Mouse (Mus musculus) limb, embryonic 11.5 days (tissue): ENCODE measurements around the gene Znrf1. TPM values are rescaled to one million over a fixed set of nuclear protein-coding genes. Genes with fewer than 3 reads are reported as not detected.

Source experiments
- ATAC-seq: fragments of 200-750 bp; cut with Nextera tagmentation; 2 replicates; pipeline ENCODE4 v1.8.0; 2017; ENCODE audit warnings: low read depth; ENCODE audit not compliant: insufficient number of reproducible peaks, low FRiP score, low TSS enrichment
- DNase-seq: peaks from one replicate; pipeline ENCODE4 v3.0.0-alpha.2; 2015; ENCODE audit warnings: low spot score
- H3K27ac ChIP-seq: fragments of 300-500 bp; sonication (generic); replicated peaks from 2 replicates; pipeline ENCODE4 v1.5.1; 2014; ENCODE audit warnings: low read depth, mild to moderate bottlenecking, low read length
- H3K27me3 ChIP-seq: fragments of 300-500 bp; sonication (generic); 2 replicates; pipeline ENCODE4 v1.6.1; 2014; ENCODE audit warnings: mild to moderate bottlenecking, low read length, mixed read lengths; ENCODE audit not compliant: control insufficient read depth, insufficient read depth
- H3K36me3 ChIP-seq: fragments of 300-500 bp; sonication (generic); 2 replicates; pipeline ENCODE4 v1.6.1; 2014; ENCODE audit warnings: mild to moderate bottlenecking, low read length, moderate library complexity, mixed read lengths; ENCODE audit not compliant: control insufficient read depth, insufficient read depth
- H3K4me1 ChIP-seq: fragments of 300-500 bp; sonication (generic); 2 replicates; pipeline ENCODE4 v1.6.1; 2014; ENCODE audit warnings: low read length, mixed read lengths; ENCODE audit not compliant: control insufficient read depth, insufficient read depth
- H3K4me2 ChIP-seq: fragments of 300-500 bp; sonication (generic); 2 replicates; pipeline ENCODE4 v1.6.1; 2014; ENCODE audit warnings: low read depth, mild to moderate bottlenecking, moderate library complexity; ENCODE audit not compliant: severe bottlenecking
- H3K4me3 ChIP-seq: fragments of 300-500 bp; sonication (generic); 2 replicates; pipeline ENCODE4 v1.5.1; 2014; ENCODE audit warnings: low read depth, low read length
- H3K9ac ChIP-seq: fragments of 300-500 bp; sonication (generic); 2 replicates; pipeline ENCODE4 v1.6.1; 2014; ENCODE audit warnings: mild to moderate bottlenecking, low read length
- H3K9me3 ChIP-seq: fragments of 300-500 bp; sonication (generic); 2 replicates; pipeline ENCODE4 v1.6.1; 2016; ENCODE audit warnings: low read length; ENCODE audit not compliant: control insufficient read depth
- WGBS: fragments of 180-500 bp; shearing (Covaris S2); extraction: QIAGEN DNeasy Blood & Tissue Kit; methylation state at CpG from one replicate; pipeline ENCODE4 v1.1.7; 2014; 5-methylcytosine and 5-hydroxymethylcytosine counted together
- polyA plus RNA-seq: library from polyadenylated mRNA; unstranded; fragments of >200 nt; fragmentation: Nextera tagmentation; extraction: Ambion mirVana; gene quantifications from 2 replicates; pipeline ENCODE4 v1.2.1, GENCODE M21; 2014

Znrf1 gene
- polyA plus RNA-seq, 1 experiment from 2014 or later = 49.9 TPM

DNA sequence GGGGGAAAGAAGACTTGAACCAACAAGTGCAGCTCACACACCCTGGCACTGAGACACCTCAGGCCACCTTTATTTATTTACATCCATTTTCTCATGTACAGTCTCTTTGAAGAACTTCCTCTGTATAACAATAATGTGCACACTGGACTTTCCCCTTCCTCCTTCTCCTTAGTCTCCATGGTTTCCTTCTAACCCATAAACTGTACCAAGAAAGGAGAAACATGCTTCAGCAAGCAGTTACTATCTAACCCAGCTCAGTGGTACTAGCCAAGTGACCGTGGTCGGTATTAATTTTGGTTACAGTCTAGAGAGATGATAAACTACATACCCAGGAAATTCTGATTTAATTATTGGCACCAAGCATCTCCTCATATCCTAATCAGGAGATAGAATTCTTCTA is 117.6 kb downstream of the Znrf1 start:
- DNase-seq (no peak), ATAC-seq (no peak)
- no peak overlapping the region for H3K4me2 ChIP-seq
- no peaks in the 10 kb centered on the region for H3K4me1 ChIP-seq
- no peak overlapping the region for H3K4me3 ChIP-seq
- H3K9ac ChIP-seq = no peak overlapping the region
- no peaks in the 10 kb centered on the region; the same call in 1 of the 2 replicates for H3K9me3 ChIP-seq
- no peak overlapping the region for H3K27ac ChIP-seq
- WGBS = 98% methylated on average over 2 of the region's 2 CpGs
- no peaks in the 10 kb centered on the region for H3K27me3 ChIP-seq
- no peaks in the 10 kb centered on the region for H3K36me3 ChIP-seq

- Histone ChIP-seq H3K27me3 (no peaks in the 10 kb centered on the region), H3K36me3 (no peaks in the 10 kb centered on the region; the same call in 1 of the 2 replicates), H3K4me3 (no peak overlapping the region), H3K4me1 (no peaks in the 10 kb centered on the region), H3K9me3 (no peaks in the 10 kb centered on the region; the same call in 1 of the 2 replicates), H3K4me2 (no peak overlapping the region), H3K27ac (no peak overlapping the region), H3K9ac (no peak overlapping the region)
- WGBS = 76% methylated on average over 1 of the region's 1 CpGs
- no peak for DNase-seq
- no peak for ATAC-seq
Observed at GRCm38 (mm10) chr8:111657312-111657854, 121.5 kb downstream of the Znrf1 start.

DNA sequence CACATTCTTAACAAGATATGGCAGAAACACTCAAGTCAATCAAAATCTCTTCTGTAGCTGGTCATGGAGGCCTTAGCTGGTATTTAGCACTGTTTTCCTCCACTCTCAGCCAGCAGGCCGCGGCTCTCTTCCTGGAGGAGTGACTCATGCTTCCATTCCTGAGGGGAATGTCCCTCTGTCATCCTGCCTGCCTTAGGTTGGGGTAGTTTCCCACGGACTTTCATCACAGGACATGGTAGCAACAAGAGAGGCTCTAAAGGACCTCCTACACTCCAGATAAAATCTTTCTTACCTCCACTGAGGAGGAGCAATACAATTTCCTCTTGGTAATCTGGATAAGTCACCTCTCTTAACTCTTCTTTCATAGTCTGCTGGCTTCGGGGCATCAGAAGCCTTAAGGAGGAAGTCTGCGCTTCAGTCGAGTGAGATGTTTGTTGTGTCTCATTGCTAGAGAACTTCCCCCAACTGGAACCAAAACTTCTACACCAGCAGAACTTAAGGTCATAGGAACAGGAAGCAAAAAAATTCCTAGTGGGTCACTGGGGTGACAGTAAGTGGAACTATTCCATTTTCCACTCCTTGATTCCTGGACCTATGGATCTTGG is 123.0 kb downstream of the Znrf1 start:
- Histone ChIP-seq H3K36me3 (no peaks in the 10 kb centered on the region; the same call in 1 of the 2 replicates), H3K4me2 (no peak overlapping the region), H3K9me3 (no peaks in the 10 kb centered on the region; the same call in 1 of the 2 replicates), H3K4me1 (no peaks in the 10 kb centered on the region), H3K9ac (no peak overlapping the region), H3K4me3 (no peak overlapping the region), H3K27me3 (no peaks in the 10 kb centered on the region), H3K27ac (no peak overlapping the region)
- 85% methylated on average over 6 of the region's 6 CpGs for WGBS
- ATAC-seq (no peak), DNase-seq (no peak)

GRCm38 (mm10) chr8:111662473-111662872 is 126.6 kb downstream of the Znrf1 start:
- Histone ChIP-seq H3K27ac (no peak overlapping the region), H3K27me3 (no peaks in the 10 kb centered on the region), H3K4me1 (no peaks in the 10 kb centered on the region), H3K4me3 (no peak overlapping the region), H3K4me2 (no peak overlapping the region), H3K36me3 (no peaks in the 10 kb centered on the region; the same call in 1 of the 2 replicates), H3K9me3 (no peaks in the 10 kb centered on the region), H3K9ac (no peak overlapping the region)
- WGBS = 87% methylated on average over 3 of the region's 3 CpGs
- ATAC-seq = no peak
- DNase-seq = peak; percentile 86

DNA sequence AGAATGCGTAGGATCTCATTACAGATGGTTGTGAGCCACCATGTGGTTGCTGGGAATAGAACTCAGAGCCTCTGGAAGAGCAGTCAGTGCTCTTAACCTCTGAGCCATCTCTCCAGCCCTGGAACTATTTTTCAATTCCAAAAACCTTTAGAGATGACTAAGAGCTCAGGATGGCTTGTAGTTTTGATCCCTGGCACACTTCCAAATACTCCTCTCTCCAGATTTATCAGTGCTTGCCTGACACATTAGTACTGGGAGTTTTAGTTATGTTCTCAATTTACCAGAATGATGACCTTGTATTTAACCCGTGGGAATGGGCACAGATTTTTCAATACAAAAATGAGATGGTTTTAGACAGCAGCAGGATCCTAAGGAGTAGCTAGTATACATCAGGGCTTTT is 130.9 kb downstream of the Znrf1 start:
- no peak for DNase-seq
- Histone ChIP-seq H3K4me1 (no peaks in the 10 kb centered on the region), H3K27me3 (no peaks in the 10 kb centered on the region), H3K27ac (no peak overlapping the region), H3K4me3 (no peak overlapping the region), H3K4me2 (no peak overlapping the region), H3K9me3 (no peaks in the 10 kb centered on the region), H3K36me3 (peaks cover 11% of the 10 kb centered on the region), H3K9ac (no peak overlapping the region)
- WGBS = 98% methylated on average over 2 of the region's 2 CpGs
- ATAC-seq = no peak

Other genes with a start within 250 kb of the Znrf1 start
- 95.9 and 100 TPM in 2 replicates for gene Rfwd3, start 235.9 kb upstream of the Znrf1 start, polyA plus RNA-seq
- gene Mlkl, start 197.9 kb upstream of the Znrf1 start, polyA plus RNA-seq = 0.20 and 0.44 TPM in 2 replicates
- gene Fa2h, start 142.3 kb upstream of the Znrf1 start, polyA plus RNA-seq = not detected in 2 replicates
- 4.5 and 4.9 TPM in 2 replicates for gene Wdr59, start 14.0 kb upstream of the Znrf1 start, polyA plus RNA-seq
- 0.04 and 0.11 TPM in 2 replicates for gene Ldhd, start 94.3 kb downstream of the Znrf1 start, polyA plus RNA-seq
- 22.8 and 23.3 TPM in 2 replicates for gene Zfp1, start 107.3 kb downstream of the Znrf1 start, polyA plus RNA-seq
- not detected in 2 replicates for gene Ctrb1, start 154.9 kb downstream of the Znrf1 start, polyA plus RNA-seq
- gene Bcar1, start 207.7 kb downstream of the Znrf1 start, polyA plus RNA-seq = 40.4 and 47.9 TPM in 2 replicates